Mouse (Mus musculus): ENCODE results near the gene Naa15.

Gene Naa15

GRCm38 (mm10) chr3:51505465-51505864, 90.5 kb downstream of the Naa15 start:
- no peak for DNase-seq (ENCODE audit: low read depth in 2 of 2, low spot score in 2 of 2)

DNA sequence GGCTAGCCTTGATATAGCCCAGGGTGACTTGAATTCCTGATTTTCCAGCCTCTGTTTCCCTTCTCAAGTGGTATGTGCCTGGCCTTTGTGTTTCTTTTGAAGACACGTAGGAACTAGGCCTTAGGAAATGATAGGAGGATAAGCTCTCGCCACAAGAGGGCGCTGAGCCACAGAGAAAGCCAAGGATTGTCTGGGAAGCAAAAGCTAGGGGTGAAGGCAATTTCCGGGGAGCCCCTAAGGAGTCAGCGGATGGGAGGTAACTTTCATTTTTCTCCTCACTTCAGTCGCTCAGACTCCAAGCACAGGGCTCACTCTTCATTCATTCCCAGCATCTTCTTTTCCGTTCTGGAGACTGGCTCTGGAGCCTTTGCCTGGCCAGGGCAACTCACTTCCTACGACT, 96.0 kb downstream of the Naa15 start:
- DNase-seq (ENCODE audit: low read depth in 2 of 2, low spot score in 2 of 2), result peak; percentile 41 to 64

GRCm38 (mm10) chr3:51511983-51512382, 97.0 kb downstream of the Naa15 start:
- no peak for DNase-seq (ENCODE audit: low read depth in 2 of 2, low spot score in 2 of 2)

DNA sequence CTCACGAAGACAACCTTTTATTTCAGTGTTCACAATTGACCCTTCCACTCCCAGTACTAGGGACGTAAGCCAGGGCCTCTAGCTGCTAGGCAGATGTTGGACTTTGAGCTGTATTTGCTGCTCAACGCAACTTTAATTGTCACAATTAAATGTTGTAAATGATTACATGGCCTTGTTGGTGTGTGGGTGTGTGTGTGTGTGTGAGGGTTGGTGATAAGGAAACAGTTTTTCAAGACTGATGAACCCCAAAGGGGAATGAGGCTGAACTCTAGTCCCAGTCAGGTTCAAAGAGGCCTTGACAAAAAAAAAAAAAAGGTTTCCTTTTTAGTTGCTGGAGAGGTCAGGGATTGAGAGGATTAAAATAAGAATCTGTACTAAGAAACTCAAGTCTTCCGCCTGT, 102.5 kb downstream of the Naa15 start:
- no peak for DNase-seq (ENCODE audit: low read depth in 2 of 2, low spot score in 2 of 2)

- DNase-seq (ENCODE audit: low read depth in 2 of 2, low spot score in 2 of 2), result no peak
Measured at GRCm38 (mm10) chr3:51517878-51518762, 103.2 kb downstream of the Naa15 start.

DNA sequence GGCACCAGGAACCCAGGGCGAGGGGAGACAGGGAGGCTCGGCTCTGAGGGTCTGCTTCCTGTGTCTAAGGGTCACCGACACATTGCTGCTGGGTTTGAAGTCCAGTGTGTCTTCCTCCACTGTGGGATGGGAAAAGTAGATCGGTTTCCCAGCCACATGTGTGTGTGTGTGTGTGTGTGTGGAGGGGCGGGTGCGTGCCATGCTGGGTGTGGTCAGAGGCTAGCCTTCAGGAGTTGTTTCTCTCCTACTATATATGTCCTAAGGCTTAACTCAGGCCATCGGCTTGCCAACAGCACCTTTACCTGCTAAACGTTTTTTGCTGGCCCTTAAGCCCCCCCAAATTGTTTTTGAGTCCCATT, 103.8 kb downstream of the Naa15 start:
- DNase-seq (ENCODE audit: low read depth in 2 of 2, low spot score in 2 of 2), result no peak

DNA sequence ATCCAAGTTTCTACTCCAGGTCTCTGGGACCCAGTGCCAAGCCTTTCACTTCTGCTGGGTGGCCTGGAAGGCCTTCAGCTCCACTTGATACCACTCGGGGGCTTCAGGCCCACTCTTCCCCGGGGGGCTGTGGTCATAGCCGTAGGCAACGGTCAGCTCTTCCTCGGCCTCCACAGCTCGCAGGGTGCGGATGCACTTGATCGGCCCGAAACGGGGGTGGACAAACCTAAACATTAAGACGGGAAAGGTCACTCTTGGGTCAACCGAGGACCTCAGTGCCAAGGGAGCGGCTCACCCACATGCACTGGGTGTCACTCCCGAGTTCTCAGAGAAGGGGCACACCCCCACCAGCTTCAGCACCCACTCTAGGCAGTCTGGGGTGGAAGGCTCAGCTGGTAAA, 106.3 kb downstream of the Naa15 start:
- no peak for DNase-seq (ENCODE audit: low read depth in 2 of 2, low spot score in 2 of 2)

GRCm38 (mm10) chr3:51525186-51525785, 110.3 kb downstream of the Naa15 start:
- DNase-seq (ENCODE audit: low read depth in 2 of 2, low spot score in 2 of 2), result no peak

Measured in CD8-positive naive resting alpha-beta T cell, adult 2 months (primary cell).